Mouse (Mus musculus): ENCODE results near the gene Rgs16.

DNA sequence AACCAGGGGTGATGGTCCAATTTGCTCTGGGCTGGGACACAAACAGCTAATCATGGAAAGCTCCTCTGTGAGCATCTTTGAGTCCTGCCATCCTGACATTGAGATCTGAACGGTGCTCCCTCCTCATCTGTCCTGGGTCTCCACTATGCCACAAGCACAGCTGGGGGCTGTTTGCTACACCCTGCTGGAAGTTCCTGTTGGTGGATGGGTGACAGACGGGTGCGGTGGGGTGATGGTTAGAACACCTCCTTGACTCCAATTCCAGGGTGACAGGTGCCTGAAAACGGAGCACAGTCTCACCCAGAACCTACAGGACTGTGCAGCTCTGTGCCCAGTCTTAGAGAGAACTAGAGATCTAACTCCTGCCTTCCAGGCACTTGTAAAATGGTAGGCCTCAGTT lies 5.3 kb upstream of the Rgs16 start:
- TF ChIP-seq POLR2A (IDR thresholded peaks at IDR 0.05; ENCODE audit: control insufficient read depth, extremely low read depth, insufficient read depth, low read length, poor library complexity) (no peak), CTCF (IDR thresholded peaks at IDR 0.05; ENCODE audit: borderline replicate concordance, control insufficient read depth, extremely low read depth, insufficient read depth, low read length, poor library complexity) (no peak)
